Mouse (Mus musculus) kidney, postnatal 4 days (tissue): Measurements from ENCODE around the gene Gstp2.

ENCODE experiments used
- DNase-seq, 2 experiments: peaks; one replicate each; pipeline ENCODE4 v3.0.0; 2021; ENCODE audit warnings: mixed read lengths in 2 of 2

Gene Gstp2

GRCm38 (mm10) chr19:4003641-4004040 lies 42.2 kb downstream of the Gstp2 start:
- DNase-seq, result no peak

DNA sequence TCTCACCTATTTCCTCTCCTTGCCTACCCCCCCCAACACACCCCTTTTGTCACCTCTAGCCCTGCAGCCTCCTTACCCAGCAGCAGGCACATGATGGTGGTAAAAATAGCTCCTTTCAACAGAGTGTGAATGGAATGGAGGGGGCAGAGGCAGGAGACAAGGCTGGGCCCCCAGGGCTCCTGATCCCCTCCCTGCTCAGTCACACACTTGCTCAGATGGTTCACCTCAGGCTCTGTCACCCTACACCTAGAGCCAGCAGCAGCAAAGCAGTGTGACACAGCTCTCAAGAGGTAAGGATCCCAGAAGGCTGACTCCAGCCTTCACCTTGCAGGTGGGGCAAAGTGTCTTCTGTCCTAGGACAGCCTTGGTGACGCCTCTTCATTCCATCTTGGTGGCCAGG lies 42.7 kb downstream of the Gstp2 start, which contains the start of gene Doc2g:
Doc2g (plus strand) TSS at position 202 of the 400 bp plus-strand sequence.
- DNase-seq, result no peak

DNA sequence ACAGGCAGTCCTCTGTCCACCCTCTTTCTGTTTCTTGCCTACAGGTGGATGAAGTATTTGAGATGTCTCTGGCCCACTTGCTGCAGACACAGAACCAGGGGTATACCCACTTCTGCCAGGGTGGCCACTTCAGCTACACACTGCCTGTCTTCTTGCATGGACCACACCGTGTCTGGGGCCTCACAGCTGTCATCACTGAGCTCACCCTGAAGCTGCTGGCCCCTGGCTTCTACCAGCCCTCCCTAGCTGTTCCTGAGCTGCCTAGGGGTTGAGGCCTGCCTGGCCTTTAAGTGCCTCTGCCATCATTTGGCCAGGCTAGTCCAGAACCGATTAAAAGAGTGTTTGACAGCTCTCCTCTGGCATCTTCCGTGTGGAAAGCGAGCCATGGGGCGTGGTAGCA lies 44.1 kb downstream of the Gstp2 start:
- DNase-seq, result no peak

- DNase-seq, result no peak
These were observed 44.8 kb downstream of the Gstp2 start for GRCm38 (mm10) chr19:4000949-4001525.

GRCm38 (mm10) chr19:4000119-4000900 lies 45.5 kb downstream of the Gstp2 start, which contains the start of the genes Nudt8 and Gm49405:
Nudt8 (plus strand) TSS chr19:4000580.
Gm49405 (plus strand) TSS chr19:4000626.
- DNase-seq, result peak; percentile 95 to 98

DNA sequence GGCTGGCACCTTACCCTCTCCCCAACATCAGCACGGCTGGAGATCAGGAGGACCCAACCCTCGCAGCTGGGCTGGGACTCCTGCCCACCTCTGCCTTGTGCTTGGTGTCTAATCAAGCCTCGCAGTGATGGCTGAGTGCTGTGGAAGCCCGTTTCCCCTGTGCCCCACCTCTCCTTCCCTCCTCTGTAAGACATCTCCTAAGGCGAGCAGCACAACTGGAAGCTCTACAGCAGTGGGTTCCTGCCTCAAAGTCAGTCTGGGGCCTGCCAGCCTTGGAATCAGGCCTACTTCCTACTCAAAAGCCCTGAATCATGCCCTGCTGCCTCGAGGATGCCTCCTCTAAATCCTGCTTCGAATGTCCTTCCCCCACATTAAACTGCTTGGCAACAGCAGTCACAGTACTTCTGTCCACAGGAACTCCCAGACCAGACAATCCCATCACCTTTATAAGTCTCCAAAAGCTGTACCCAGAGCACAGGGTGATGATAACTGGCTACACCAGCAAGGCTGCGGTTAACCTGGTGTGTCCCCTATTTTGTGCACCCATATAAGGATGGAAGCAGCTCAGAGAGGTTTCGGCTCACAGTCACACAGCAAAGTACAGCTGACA lies 46.6 kb downstream of the Gstp2 start:
- DNase-seq, result no peak

- no peak for DNase-seq
These were observed 47.5 kb downstream of the Gstp2 start for GRCm38 (mm10) chr19:3998335-3998734.

GRCm38 (mm10) chr19:3997231-3997630 lies 48.6 kb downstream of the Gstp2 start:
- DNase-seq, result peak in 1 of 2 experiments; percentile 48

GRCm38 (mm10) chr19:3996747-3997146 lies 49.1 kb downstream of the Gstp2 start:
- DNase-seq, result no peak

DNA sequence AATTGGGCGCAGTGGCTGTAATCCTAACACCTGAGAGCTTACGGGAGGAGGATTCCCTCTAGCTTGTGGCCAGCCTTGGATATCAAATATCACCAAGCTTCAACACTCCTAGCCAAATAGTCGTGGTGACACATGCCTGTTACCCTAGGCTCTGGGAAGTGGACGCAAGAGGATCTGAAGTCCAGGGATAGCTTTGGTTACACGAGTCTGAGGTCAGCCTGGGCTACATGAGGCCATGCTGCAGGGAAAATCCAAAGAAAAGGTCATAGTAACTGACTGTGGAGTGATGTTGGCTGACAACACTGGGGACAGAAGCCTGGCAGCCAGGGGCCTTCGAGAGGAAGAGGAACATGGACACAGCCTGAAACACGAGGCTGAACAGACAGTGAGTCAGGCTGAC lies 49.7 kb downstream of the Gstp2 start:
- DNase-seq, result no peak

- no peak for DNase-seq
These were observed 50.3 kb downstream of the Gstp2 start for GRCm38 (mm10) chr19:3995505-3995904.

GRCm38 (mm10) chr19:3994932-3995331 lies 50.9 kb downstream of the Gstp2 start:
- no peak for DNase-seq

DNA sequence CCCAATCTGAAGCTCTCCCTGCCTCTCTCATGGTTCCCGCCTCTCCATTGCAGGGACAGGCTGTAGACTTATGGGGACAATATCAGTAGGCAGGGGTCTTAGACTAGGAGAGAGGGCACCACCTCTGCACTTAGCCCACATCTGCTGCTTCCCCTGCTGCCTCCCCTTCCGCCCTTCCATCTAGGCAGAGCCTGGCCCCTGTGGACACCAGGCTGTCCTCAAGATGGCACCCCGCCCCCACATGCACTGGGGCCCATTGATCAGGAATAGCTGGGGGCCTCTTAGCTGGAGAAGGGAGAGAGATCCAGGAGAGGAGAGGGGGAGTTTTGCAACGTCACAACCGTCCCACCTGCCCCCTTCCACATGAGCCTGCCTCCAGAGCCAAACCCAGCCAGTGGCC lies 53.4 kb downstream of the Gstp2 start, which contains the start of gene Tbx10:
Tbx10 (plus strand) TSS at position 337 of the 400 bp plus-strand sequence.
- no peak for DNase-seq

GRCm38 (mm10) chr19:3991966-3992365 lies 53.9 kb downstream of the Gstp2 start:
- no peak for DNase-seq

- no peak for DNase-seq
These were observed 54.3 kb downstream of the Gstp2 start for GRCm38 (mm10) chr19:3991562-3991961.

DNA sequence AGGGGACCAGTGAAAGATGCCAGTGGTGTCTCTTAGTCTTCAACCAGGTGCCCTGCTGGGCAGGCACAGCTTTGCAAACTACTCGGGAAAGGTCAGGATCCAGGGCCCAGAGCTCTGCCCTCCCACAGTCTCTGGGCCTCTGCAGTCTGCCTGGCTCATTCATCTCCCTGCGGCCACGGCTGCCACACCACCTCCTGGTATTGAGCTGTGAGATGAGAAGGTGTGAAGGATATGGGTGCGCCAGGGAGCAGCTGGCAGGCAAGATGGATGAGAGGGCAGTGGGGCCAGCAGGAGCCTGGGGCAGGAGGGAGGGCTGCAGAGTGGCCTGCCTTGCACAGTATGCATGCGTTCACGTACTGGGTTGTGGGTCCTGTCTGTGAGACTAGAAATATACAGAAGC lies 55.0 kb downstream of the Gstp2 start:
- DNase-seq, result no peak
